ENCODE assay signal across 12 mouse cellular contexts in the genomic region with DNA sequence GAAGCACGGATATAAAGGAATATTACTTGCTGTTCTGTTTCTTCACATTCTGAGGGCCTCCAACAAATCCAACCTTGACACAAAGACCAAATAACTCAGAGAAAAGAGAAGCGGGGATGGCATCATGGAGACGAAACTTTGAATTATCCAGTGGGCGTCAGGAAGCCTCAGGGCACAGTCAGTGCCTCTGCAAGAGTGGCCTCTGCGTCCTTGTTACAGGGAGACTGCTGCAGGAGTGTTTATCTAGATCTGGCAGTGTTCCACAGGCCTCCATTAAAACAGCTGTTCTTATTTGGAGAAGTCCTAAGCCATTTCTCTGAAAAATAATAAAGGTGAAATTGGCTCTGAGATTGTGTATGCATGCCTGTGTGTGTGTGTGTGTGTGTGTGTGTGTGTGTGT. TPM values are rescaled to one million over a fixed set of nuclear protein-coding genes. Genes with fewer than 3 reads are reported as not detected.
DNase-seq lines count a peak whose midpoint lies in the region; ATAC-seq and TF ChIP-seq lines count a peak whose summit lies in the region.
"Had no signal": no experiment of that assay in that cellular context is flagged by ENCODE, and none has a peak within 500 bp of the region (broad histone marks: within the 10 kb centered on the region; RNA-seq: fewer than 3 reads in every experiment).

No protein-coding gene starts in this region.

- no peaks in the 10 kb centered on the region for H3K36me3 ChIP-seq in kidney, postnatal 0 days (ENCODE audit: insufficient read depth, low read length)
- no peaks in the 10 kb centered on the region for H3K36me3 ChIP-seq in stomach, postnatal 0 days (ENCODE audit: control insufficient read depth, insufficient read depth, low read length)

- no peak overlapping the region for H3K9ac ChIP-seq in kidney, postnatal 0 days (ENCODE audit: low read depth, low read length)
- no peak overlapping the region for H3K9ac ChIP-seq in stomach, postnatal 0 days (ENCODE audit: low read length)
- H3K9ac ChIP-seq: hindbrain, embryonic 14.5 days; liver, embryonic 14.5 days had no signal

- no peaks in the 10 kb centered on the region for H3K27me3 ChIP-seq in kidney, postnatal 0 days (ENCODE audit: insufficient read depth, low read length)
- no peaks in the 10 kb centered on the region for H3K27me3 ChIP-seq in stomach, postnatal 0 days (ENCODE audit: control insufficient read depth, insufficient read depth, low read length)
- H3K27me3 ChIP-seq: CH12.LX had no signal

- no peaks in the 10 kb centered on the region for H3K4me1 ChIP-seq in kidney, postnatal 0 days (replicated peaks; ENCODE audit: insufficient read depth, low read length)
- no peaks in the 10 kb centered on the region for H3K4me1 ChIP-seq in stomach, postnatal 0 days (replicated peaks; ENCODE audit: control insufficient read depth, insufficient read depth)

- TF ChIP-seq EP300 in stomach, postnatal 0 days (optimal IDR thresholded peaks at IDR 0.05), result no peak

- H3K4me3 ChIP-seq in kidney, postnatal 0 days (replicated peaks; ENCODE audit: low read depth, low read length), result no peak overlapping the region
- no peak overlapping the region for H3K4me3 ChIP-seq in stomach, postnatal 0 days (ENCODE audit: low read depth, low read length)

- 61% methylated on average over 5 of the region's 5 CpGs for WGBS in kidney, postnatal 0 days
- WGBS in stomach, postnatal 0 days, result 37% methylated on average over 5 of the region's 5 CpGs

- peak; percentile 16 for DNase-seq in ovary, adult 18-20 months (ENCODE audit: low spot score)
- no peak for DNase-seq in ovary, postnatal 36 days (ENCODE audit: low spot score)
- DNase-seq in adrenal gland, adult (ENCODE audit: inconsistent age in 2 of 2, low spot score in 1 of 2), result peak; percentile 71 to 75
- peak; percentile 44 for DNase-seq in kidney, postnatal 0 days (ENCODE audit: low spot score)
- peak; percentile 35 for DNase-seq in stomach, postnatal 0 days (ENCODE audit: low spot score)
- DNase-seq in thymus, postnatal 36 days, result no peak
- no peak for DNase-seq in right cerebral cortex, adult 2 months (ENCODE audit: low spot score in 2 of 2)
- DNase-seq: cerebellum, adult 11-12 months had no signal

- TF ChIP-seq CTCF in kidney, postnatal 0 days (IDR thresholded peaks at IDR 0.05; ENCODE audit: low read depth), result no peak
- TF ChIP-seq CTCF in stomach, postnatal 0 days (IDR thresholded peaks at IDR 0.05; ENCODE audit: low read depth), result no peak

- no peak for ATAC-seq in kidney, postnatal 0 days (replicated peaks; ENCODE audit: low FRiP score, low read depth)
- no peak for ATAC-seq in stomach, postnatal 0 days (ENCODE audit: low FRiP score, low TSS enrichment)
- ATAC-seq: intestine, postnatal 0 days had no signal

- H3K9me3 ChIP-seq in kidney, postnatal 0 days (replicated peaks; ENCODE audit: low read length), result no peaks in the 10 kb centered on the region
- H3K9me3 ChIP-seq in stomach, postnatal 0 days (ENCODE audit: control insufficient read depth, low read length), result no peaks in the 10 kb centered on the region

- H3K27ac ChIP-seq in kidney, postnatal 0 days, result no peak overlapping the region
- H3K27ac ChIP-seq in stomach, postnatal 0 days (replicated peaks), result no peak overlapping the region
- H3K27ac ChIP-seq: hindbrain, embryonic 14.5 days; liver, embryonic 14.5 days had no signal

- H3K4me2 ChIP-seq in kidney, postnatal 0 days (ENCODE audit: low read length), result no peak overlapping the region
- H3K4me2 ChIP-seq in stomach, postnatal 0 days (replicated peaks; ENCODE audit: low read depth), result no peak overlapping the region
- H3K4me2 ChIP-seq: hindbrain, embryonic 14.5 days had no signal

RNA-seq across cellular contexts. Expression of a gene that starts 31.8 kb away (rescaled TPM):
- polyA plus RNA-seq in kidney, postnatal 0 days (2015; fragmentation: Nextera tagmentation; extraction: Ambion mirVana), result 22.5 and 24.9 TPM in 2 replicates
- polyA plus RNA-seq in stomach, postnatal 0 days (2015; fragmentation: Nextera tagmentation; extraction: Ambion mirVana), result 8.4 and 8.6 TPM in 2 replicates

RNA-seq across cellular contexts. Expression of a gene that starts 51.5 kb away (rescaled TPM):
- polyA plus RNA-seq in kidney, postnatal 0 days (2015; fragmentation: Nextera tagmentation; extraction: Ambion mirVana), result 4.8 and 5.3 TPM in 2 replicates
- 7.2 and 8.7 TPM in 2 replicates for polyA plus RNA-seq in stomach, postnatal 0 days (2015; fragmentation: Nextera tagmentation; extraction: Ambion mirVana)

Comparison
In these comparisons a context has a peak if more than half of its experiments do, and no peak if none do; other contexts are left out.
1. DNase-seq: peak in ovary, adult 18-20 months (single experiment), adrenal gland, adult (2 of 2), kidney, postnatal 0 days (single experiment) and stomach, postnatal 0 days (single experiment); none in ovary, postnatal 36 days (single experiment), thymus, postnatal 36 days (0 of 2) and right cerebral cortex, adult 2 months (0 of 2).